Mouse (Mus musculus) thymus, adult 2 months (tissue): ENCODE measurements around the gene Zfp541.

Source experiments
- CTCF ChIP-seq: fragments of 200-500 bp; IDR thresholded peaks from 2 replicates; pipeline ENCODE4 v1.5.1; 2012; ENCODE audit warnings: mild to moderate bottlenecking, control low read depth, low read length, moderate library complexity, borderline replicate concordance; ENCODE audit not compliant: control insufficient read depth, poor library complexity, insufficient read depth; ENCODE audit errors: extremely low read depth
- POLR2A ChIP-seq: fragments of 200-500 bp; IDR thresholded peaks from 2 replicates; pipeline ENCODE4 v1.6.1; 2012; ENCODE audit warnings: mild to moderate bottlenecking, low read length, control low read depth, moderate library complexity; ENCODE audit not compliant: control insufficient read depth, poor library complexity, insufficient read depth; ENCODE audit errors: extremely low read depth

DNA sequence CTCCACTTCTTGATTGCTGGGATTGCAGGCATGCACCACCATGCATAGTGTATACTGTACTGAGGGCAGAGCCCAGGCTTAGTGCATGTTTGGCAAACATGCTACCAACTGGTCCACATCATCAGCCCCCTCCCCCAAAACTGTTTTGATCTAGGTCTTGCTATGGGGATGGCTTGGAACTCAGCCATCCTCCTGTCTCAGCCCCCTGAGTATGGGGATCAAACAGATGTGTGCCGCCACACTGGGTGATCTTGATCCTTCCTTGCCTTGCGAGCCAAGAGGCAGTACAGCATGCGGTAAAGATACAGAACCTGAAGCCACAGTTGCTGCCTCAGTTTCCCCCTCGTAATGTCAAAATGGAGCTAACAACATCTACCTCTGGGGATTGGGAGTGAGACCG, 67.3 kb downstream of the Zfp541 start:
- TF ChIP-seq POLR2A (no peak), CTCF (no peak)
